Mouse (Mus musculus): ENCODE data around the gene Slc2a12.

GRCm38 (mm10) chr10:22615309-22615708 is 29.5 kb upstream of the Slc2a12 start:
- TF ChIP-seq CTCF (conservative IDR thresholded peaks at IDR 0.05; ENCODE audit: insufficient read depth, insufficient read length, low read depth, low read length) = no peak
- TF ChIP-seq POLR2A (IDR thresholded peaks at IDR 0.05; ENCODE audit: low read depth, low read length) = no peak

Measured in kidney, adult 2 months (tissue).